8 mouse cellular contexts compared by ENCODE assay signal in genomic region chr8:71654600-71654999, GRCm38 (mm10). TPM values are rescaled to one million over a fixed set of nuclear protein-coding genes. Genes with fewer than 3 reads are reported as not detected.
DNase-seq lines count a peak whose midpoint lies in the region; ATAC-seq lines count a peak whose summit lies in the region.

No protein-coding gene starts in this region.

- WGBS in forebrain, embryonic 14.5 days = 0% methylated on average over 24 of the region's 24 CpGs
- WGBS in limb, embryonic 12.5 days = 1% methylated on average over 24 of the region's 24 CpGs

- DNase-seq in urinary bladder, postnatal 14 days (ENCODE audit: low spot score) = peak; percentile 44
- no peak for DNase-seq in urinary bladder, postnatal 25 days (ENCODE audit: low spot score)
- no peak for DNase-seq in forebrain, embryonic 14.5 days (ENCODE audit: low spot score)
- DNase-seq in cerebellum, adult 9-11 months = no peak
- DNase-seq in layer of hippocampus, postnatal 25 days (ENCODE audit: extremely low spot score in 1 of 2, low spot score in 1 of 2) = no peak
- no peak for DNase-seq in cerebellum, adult 8-10 months

- H3K4me2 ChIP-seq in forebrain, embryonic 14.5 days (ENCODE audit: low read length) = peak overlapping the region; percentile 32; the same call in 1 of the 2 replicates
- H3K4me2 ChIP-seq in limb, embryonic 12.5 days = peak overlapping the region; percentile 44

- H3K36me3 ChIP-seq in forebrain, embryonic 14.5 days (ENCODE audit: control insufficient read depth, insufficient read depth, low read length) = peaks cover 20% of the 10 kb centered on the region; the same call in 1 of the 2 replicates
- H3K36me3 ChIP-seq in limb, embryonic 12.5 days = no peaks in the 10 kb centered on the region

- peak; percentile 33; the same call in 1 of the 2 replicates for ATAC-seq in forebrain, embryonic 14.5 days
- no peak for ATAC-seq in limb, embryonic 12.5 days (ENCODE audit: insufficient number of reproducible peaks, insufficient read depth, low FRiP score, low TSS enrichment, low read depth)
- 0 out of 2 replicates have a peak, but pooled peaks have one; percentile 5 for ATAC-seq in monocyte, adult 5-6 weeks (replicated peaks; ENCODE audit: insufficient number of reproducible peaks, low FRiP score, low TSS enrichment, poor library complexity, severe bottlenecking)

- H3K9me3 ChIP-seq in forebrain, embryonic 14.5 days (replicated peaks; ENCODE audit: control insufficient read depth, low read length) = no peaks in the 10 kb centered on the region
- H3K9me3 ChIP-seq in limb, embryonic 12.5 days = no peaks in the 10 kb centered on the region

- H3K27me3 ChIP-seq in forebrain, embryonic 14.5 days (replicated peaks; ENCODE audit: control insufficient read depth, insufficient read depth, low read length) = peaks cover 18% of the 10 kb centered on the region; the same call in 1 of the 2 replicates
- H3K27me3 ChIP-seq in limb, embryonic 12.5 days = peaks cover 86% of the 10 kb centered on the region

- H3K27ac ChIP-seq in forebrain, embryonic 14.5 days (ENCODE audit: low read depth, low read length) = no peak overlapping the region
- no peak overlapping the region for H3K27ac ChIP-seq in limb, embryonic 12.5 days

- 0 out of 2 replicates have a peak, but pooled peaks cover 3% of the 10 kb centered on the region for H3K4me1 ChIP-seq in forebrain, embryonic 14.5 days (ENCODE audit: control insufficient read depth, insufficient read depth, low read length)
- H3K4me1 ChIP-seq in limb, embryonic 12.5 days (replicated peaks) = peaks cover 4% of the 10 kb centered on the region

- H3K4me3 ChIP-seq in forebrain, embryonic 14.5 days (ENCODE audit: low read depth, low read length) = no peak overlapping the region
- peak overlapping the region; percentile 27; the same call in 1 of the 2 replicates for H3K4me3 ChIP-seq in limb, embryonic 12.5 days (replicated peaks)

- peak overlapping the region; percentile 29 for H3K9ac ChIP-seq in forebrain, embryonic 14.5 days (ENCODE audit: low read length)
- 0 out of 2 replicates have a peak overlapping the region, but pooled peaks have one; percentile 23 for H3K9ac ChIP-seq in limb, embryonic 12.5 days (replicated peaks)

RNA-seq across cellular contexts. Expression of gene Unc13a, which starts 17.0 kb away (rescaled TPM):
- 13.9 and 16.7 TPM in 2 replicates for polyA plus RNA-seq in forebrain, embryonic 14.5 days (2014; fragmentation: Nextera tagmentation; extraction: Ambion mirVana)
- polyA plus RNA-seq in limb, embryonic 12.5 days (2016; fragmentation: Nextera tagmentation; extraction: Ambion mirVana) = 0.60 and 0.86 TPM in 2 replicates
- 0.21 to 0.97 TPM (median 0.29 TPM) in 3 replicates for total RNA-seq in monocyte, adult 5-6 weeks (2017)
- total RNA-seq in layer of hippocampus, postnatal 25 days (2021) = 100 to 1,000 TPM; 235 to 291 TPM

RNA-seq across cellular contexts. Expression of gene Jak3, which starts 21.5 kb away (rescaled TPM):
- polyA plus RNA-seq in forebrain, embryonic 14.5 days (2014; fragmentation: Nextera tagmentation; extraction: Ambion mirVana) = 1.4 and 2.1 TPM in 2 replicates
- 3.8 and 4.4 TPM in 2 replicates for polyA plus RNA-seq in limb, embryonic 12.5 days (2016; fragmentation: Nextera tagmentation; extraction: Ambion mirVana)
- total RNA-seq in monocyte, adult 5-6 weeks (2017) = 7.1 to 25.6 TPM (median 11.2 TPM) in 3 replicates
- total RNA-seq in layer of hippocampus, postnatal 25 days (2021) = 1 to 10 TPM; 4.9 to 5.6 TPM

RNA-seq across cellular contexts. Expression of gene Insl3, which starts 34.4 kb away (rescaled TPM):
- 0.63 TPM in 1 of 2 replicates, not detected in the other for polyA plus RNA-seq in forebrain, embryonic 14.5 days (2014; fragmentation: Nextera tagmentation; extraction: Ambion mirVana)
- 0.54 and 0.64 TPM in 2 replicates for polyA plus RNA-seq in limb, embryonic 12.5 days (2016; fragmentation: Nextera tagmentation; extraction: Ambion mirVana)
- total RNA-seq in monocyte, adult 5-6 weeks (2017) = 14.1 TPM in 1 of 3 replicates, not detected in the others
- 1 to 10 TPM in 1 of 2 experiments, under 1 TPM in 1; 0.98 to 3.3 TPM for total RNA-seq in layer of hippocampus, postnatal 25 days (2021)

RNA-seq across cellular contexts. Expression of gene Colgalt1, which starts 43.8 kb away (rescaled TPM):
- 45.3 and 47.2 TPM in 2 replicates for polyA plus RNA-seq in forebrain, embryonic 14.5 days (2014; fragmentation: Nextera tagmentation; extraction: Ambion mirVana)
- polyA plus RNA-seq in limb, embryonic 12.5 days (2016; fragmentation: Nextera tagmentation; extraction: Ambion mirVana) = 61.4 and 65.9 TPM in 2 replicates
- 39.9 to 78.4 TPM (median 65.4 TPM) in 3 replicates for total RNA-seq in monocyte, adult 5-6 weeks (2017)
- total RNA-seq in layer of hippocampus, postnatal 25 days (2021) = 10 to 100 TPM; 56.7 to 58.7 TPM

RNA-seq across cellular contexts. Expression of gene B3gnt3, which starts 47.0 kb away (rescaled TPM):
- polyA plus RNA-seq in forebrain, embryonic 14.5 days (2014; fragmentation: Nextera tagmentation; extraction: Ambion mirVana) = 0.10 and 0.22 TPM in 2 replicates
- 0.70 and 1.1 TPM in 2 replicates for polyA plus RNA-seq in limb, embryonic 12.5 days (2016; fragmentation: Nextera tagmentation; extraction: Ambion mirVana)
- 0.29 to 0.75 TPM in 2 of 3 replicates, not detected in the other for total RNA-seq in monocyte, adult 5-6 weeks (2017)
- under 1 TPM; 0.42 to 0.47 TPM for total RNA-seq in layer of hippocampus, postnatal 25 days (2021)

Comparison
In these comparisons a context has a peak if more than half of its experiments do, and no peak if none do; other contexts are left out.
1. RNA of gene Unc13a, which starts 17.0 kb away (total RNA-seq): 235 to 291 TPM in layer of hippocampus, postnatal 25 days; 0.21 to 0.97 TPM in monocyte, adult 5-6 weeks; every median in the first group is over 100 times any median in the second.